Mouse (Mus musculus): ENCODE results near the gene 4930438A08Rik. TPM values are rescaled to one million over a fixed set of nuclear protein-coding genes. Genes with fewer than 3 reads are reported as not detected.

Gene 4930438A08Rik
- polyA plus RNA-seq, 1 experiment from 2014 or later: 0.26 TPM

GRCm38 (mm10) chr11:58238840-58239791, 35.5 kb upstream of the 4930438A08Rik start:
- ATAC-seq (ENCODE audit: insufficient read depth, low FRiP score): peak; percentile 94
- H3K27me3 ChIP-seq (ENCODE audit: control insufficient read depth, insufficient read depth, low read length): no peaks in the 10 kb centered on the region
- peak overlapping the region; percentile 58 for H3K9ac ChIP-seq (ENCODE audit: low read length)
- no peaks in the 10 kb centered on the region for H3K9me3 ChIP-seq (replicated peaks; ENCODE audit: control insufficient read depth, low read length)
- H3K36me3 ChIP-seq (ENCODE audit: control insufficient read depth, insufficient read depth, low read length): no peaks in the 10 kb centered on the region
- peak overlapping the region; percentile 84 for H3K4me2 ChIP-seq (ENCODE audit: low read depth, low read length)
- peaks cover 4% of the 10 kb centered on the region; the same call in 1 of the 2 replicates for H3K4me1 ChIP-seq (ENCODE audit: control insufficient read depth, insufficient read depth, low read length)
- H3K27ac ChIP-seq (ENCODE audit: low read length): no peak overlapping the region
- H3K4me3 ChIP-seq (replicated peaks; ENCODE audit: low read length): peak overlapping the region; percentile 48
- 3% methylated on average over 37 of the region's 37 CpGs for WGBS

GRCm38 (mm10) chr11:58247294-58247693, 27.3 kb upstream of the 4930438A08Rik start:
- ATAC-seq (ENCODE audit: insufficient read depth, low FRiP score): no peak
- H3K4me1 ChIP-seq (ENCODE audit: control insufficient read depth, insufficient read depth, low read length): no peaks in the 10 kb centered on the region
- WGBS: 40% methylated on average over 4 of the region's 4 CpGs
- no peak overlapping the region for H3K4me3 ChIP-seq (replicated peaks; ENCODE audit: low read length)
- no peaks in the 10 kb centered on the region for H3K27me3 ChIP-seq (ENCODE audit: control insufficient read depth, insufficient read depth, low read length)
- no peak overlapping the region for H3K9ac ChIP-seq (ENCODE audit: low read length)
- H3K36me3 ChIP-seq (ENCODE audit: control insufficient read depth, insufficient read depth, low read length): no peaks in the 10 kb centered on the region
- no peak overlapping the region for H3K27ac ChIP-seq (ENCODE audit: low read length)
- no peaks in the 10 kb centered on the region for H3K9me3 ChIP-seq (replicated peaks; ENCODE audit: control insufficient read depth, low read length)
- H3K4me2 ChIP-seq (ENCODE audit: low read depth, low read length): no peak overlapping the region

DNA sequence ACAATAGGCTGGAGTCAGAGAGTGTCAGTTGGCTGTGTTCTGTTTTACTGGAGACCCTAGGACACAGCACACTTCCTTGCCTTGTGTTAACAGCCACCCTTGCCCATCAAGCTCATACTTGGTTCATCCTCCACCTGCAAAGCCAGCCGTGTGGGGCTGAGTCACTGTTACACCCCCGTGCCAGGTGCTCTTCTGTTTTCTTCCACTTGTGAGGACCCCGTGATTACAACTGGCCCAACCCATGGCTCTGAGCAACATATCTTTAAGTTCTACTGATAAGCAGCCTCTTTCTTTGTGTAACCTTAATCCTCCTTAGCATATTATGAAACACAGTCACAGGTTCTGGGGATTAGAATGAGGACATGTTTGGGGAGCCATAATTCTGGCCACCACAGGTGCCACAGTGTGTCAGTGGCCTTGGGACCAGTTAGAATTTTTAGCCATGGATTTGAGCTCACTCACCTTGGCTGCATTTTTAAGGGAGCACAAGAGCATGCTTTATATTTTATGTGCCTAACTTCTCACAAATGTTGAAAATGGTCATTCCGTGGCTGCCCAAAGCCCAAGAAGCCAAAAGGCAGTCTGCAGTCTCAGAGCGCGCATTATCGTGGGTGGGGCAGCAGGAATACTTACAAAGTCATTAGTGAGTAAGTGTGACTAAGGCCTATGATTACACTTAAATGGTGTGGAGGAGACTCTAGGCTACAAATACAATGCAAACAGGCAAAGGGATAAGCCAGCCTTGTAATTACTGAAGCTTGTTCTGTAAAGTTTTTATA, 25.2 kb upstream of the 4930438A08Rik start:
- 61% methylated on average over 7 of the region's 7 CpGs for WGBS
- H3K4me3 ChIP-seq (replicated peaks; ENCODE audit: low read length): no peak overlapping the region
- no peak for ATAC-seq (ENCODE audit: insufficient read depth, low FRiP score)
- no peak overlapping the region for H3K27ac ChIP-seq (ENCODE audit: low read length)
- H3K9me3 ChIP-seq (replicated peaks; ENCODE audit: control insufficient read depth, low read length): no peaks in the 10 kb centered on the region
- no peaks in the 10 kb centered on the region for H3K36me3 ChIP-seq (ENCODE audit: control insufficient read depth, insufficient read depth, low read length)
- no peak overlapping the region for H3K4me2 ChIP-seq (ENCODE audit: low read depth, low read length)
- H3K4me1 ChIP-seq (ENCODE audit: control insufficient read depth, insufficient read depth, low read length): no peaks in the 10 kb centered on the region
- no peak overlapping the region for H3K9ac ChIP-seq (ENCODE audit: low read length)
- no peaks in the 10 kb centered on the region for H3K27me3 ChIP-seq (ENCODE audit: control insufficient read depth, insufficient read depth, low read length)

- WGBS: 47% methylated on average over 5 of the region's 5 CpGs
- no peak for ATAC-seq (ENCODE audit: insufficient read depth, low FRiP score)
- no peaks in the 10 kb centered on the region for H3K36me3 ChIP-seq (ENCODE audit: control insufficient read depth, insufficient read depth, low read length)
- H3K4me2 ChIP-seq (ENCODE audit: low read depth, low read length): no peak overlapping the region
- H3K9ac ChIP-seq (ENCODE audit: low read length): no peak overlapping the region
- no peak overlapping the region for H3K4me3 ChIP-seq (replicated peaks; ENCODE audit: low read length)
- no peaks in the 10 kb centered on the region for H3K9me3 ChIP-seq (replicated peaks; ENCODE audit: control insufficient read depth, low read length)
- H3K27me3 ChIP-seq (ENCODE audit: control insufficient read depth, insufficient read depth, low read length): no peaks in the 10 kb centered on the region
- H3K4me1 ChIP-seq (ENCODE audit: control insufficient read depth, insufficient read depth, low read length): no peaks in the 10 kb centered on the region
- no peak overlapping the region for H3K27ac ChIP-seq (ENCODE audit: low read length)
Measured at GRCm38 (mm10) chr11:58250550-58250949, 24.0 kb upstream of the 4930438A08Rik start.

DNA sequence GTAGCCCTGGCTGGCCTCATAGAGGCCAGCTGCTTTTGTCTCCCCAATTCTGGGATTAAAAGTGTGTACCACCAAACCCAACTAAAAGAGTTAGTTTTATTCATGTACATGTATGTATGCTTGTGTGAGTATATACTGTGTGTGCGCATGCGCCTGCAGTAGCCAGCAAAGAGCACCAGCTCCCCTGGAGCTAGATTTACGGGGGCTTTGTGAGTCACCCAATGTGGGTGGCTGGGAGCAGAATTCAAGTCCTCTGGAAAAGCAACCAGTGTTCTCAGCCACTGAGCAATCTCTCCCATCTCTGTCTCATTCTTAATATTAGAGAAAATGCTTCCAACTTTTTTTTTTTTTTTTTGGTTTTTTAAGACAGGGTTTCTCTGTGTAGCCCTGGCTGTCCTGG, 20.2 kb upstream of the 4930438A08Rik start:
- Histone ChIP-seq H3K4me1 (ENCODE audit: control insufficient read depth, insufficient read depth, low read length) (no peaks in the 10 kb centered on the region), H3K9ac (ENCODE audit: low read length) (no peak overlapping the region), H3K4me2 (ENCODE audit: low read depth, low read length) (no peak overlapping the region), H3K36me3 (ENCODE audit: control insufficient read depth, insufficient read depth, low read length) (no peaks in the 10 kb centered on the region), H3K27ac (ENCODE audit: low read length) (no peak overlapping the region), H3K9me3 (replicated peaks; ENCODE audit: control insufficient read depth, low read length) (no peaks in the 10 kb centered on the region), H3K4me3 (replicated peaks; ENCODE audit: low read length) (no peak overlapping the region), H3K27me3 (ENCODE audit: control insufficient read depth, insufficient read depth, low read length) (no peaks in the 10 kb centered on the region)
- WGBS: 96% methylated on average over 3 of the region's 3 CpGs
- no peak for ATAC-seq (ENCODE audit: insufficient read depth, low FRiP score)

GRCm38 (mm10) chr11:58257816-58258215, 16.8 kb upstream of the 4930438A08Rik start:
- no peaks in the 10 kb centered on the region for H3K36me3 ChIP-seq (ENCODE audit: control insufficient read depth, insufficient read depth, low read length)
- H3K9me3 ChIP-seq (replicated peaks; ENCODE audit: control insufficient read depth, low read length): no peaks in the 10 kb centered on the region
- H3K4me1 ChIP-seq (ENCODE audit: control insufficient read depth, insufficient read depth, low read length): no peaks in the 10 kb centered on the region
- H3K4me3 ChIP-seq (replicated peaks; ENCODE audit: low read length): no peak overlapping the region
- H3K4me2 ChIP-seq (ENCODE audit: low read depth, low read length): no peak overlapping the region
- no peak overlapping the region for H3K9ac ChIP-seq (ENCODE audit: low read length)
- H3K27ac ChIP-seq (ENCODE audit: low read length): no peak overlapping the region
- H3K27me3 ChIP-seq (ENCODE audit: control insufficient read depth, insufficient read depth, low read length): no peaks in the 10 kb centered on the region
- 83% methylated on average over 5 of the region's 5 CpGs for WGBS
- ATAC-seq (ENCODE audit: insufficient read depth, low FRiP score): no peak

- Histone ChIP-seq H3K9ac (ENCODE audit: low read length) (no peak overlapping the region), H3K4me3 (replicated peaks; ENCODE audit: low read length) (no peak overlapping the region), H3K27me3 (ENCODE audit: control insufficient read depth, insufficient read depth, low read length) (no peaks in the 10 kb centered on the region), H3K4me1 (ENCODE audit: control insufficient read depth, insufficient read depth, low read length) (no peaks in the 10 kb centered on the region), H3K4me2 (ENCODE audit: low read depth, low read length) (no peak overlapping the region), H3K36me3 (ENCODE audit: control insufficient read depth, insufficient read depth, low read length) (no peaks in the 10 kb centered on the region), H3K27ac (ENCODE audit: low read length) (no peak overlapping the region), H3K9me3 (replicated peaks; ENCODE audit: control insufficient read depth, low read length) (no peaks in the 10 kb centered on the region)
- WGBS: 88% methylated on average over 4 of the region's 4 CpGs
- no peak for ATAC-seq (ENCODE audit: insufficient read depth, low FRiP score)
Measured at GRCm38 (mm10) chr11:58260156-58260555, 14.4 kb upstream of the 4930438A08Rik start.

DNA sequence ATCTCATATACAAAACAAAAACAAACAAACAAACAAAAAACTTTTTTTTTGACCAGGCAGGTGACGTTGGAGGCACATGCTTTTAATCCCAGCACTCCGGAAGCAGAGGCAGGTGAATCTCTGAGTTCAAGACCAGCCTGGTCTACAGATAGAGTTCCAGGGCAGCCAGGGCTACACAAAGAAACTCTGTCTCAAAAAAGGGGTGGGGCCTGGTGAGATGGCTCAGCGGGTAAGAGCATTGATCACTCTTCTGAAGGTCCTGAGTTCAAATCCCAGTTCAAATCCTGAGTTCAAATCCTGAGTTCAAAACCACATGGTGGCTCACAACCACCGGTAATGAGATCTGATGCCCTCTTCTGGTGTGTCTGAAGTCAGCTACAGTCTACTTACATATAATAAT, 12.8 kb upstream of the 4930438A08Rik start:
- WGBS: 81% methylated on average over 4 of the region's 4 CpGs
- Histone ChIP-seq H3K4me2 (ENCODE audit: low read depth, low read length) (no peak overlapping the region), H3K36me3 (ENCODE audit: control insufficient read depth, insufficient read depth, low read length) (no peaks in the 10 kb centered on the region), H3K4me1 (ENCODE audit: control insufficient read depth, insufficient read depth, low read length) (no peaks in the 10 kb centered on the region), H3K27me3 (ENCODE audit: control insufficient read depth, insufficient read depth, low read length) (no peaks in the 10 kb centered on the region), H3K9ac (ENCODE audit: low read length) (no peak overlapping the region), H3K4me3 (replicated peaks; ENCODE audit: low read length) (no peak overlapping the region), H3K27ac (ENCODE audit: low read length) (no peak overlapping the region), H3K9me3 (replicated peaks; ENCODE audit: control insufficient read depth, low read length) (no peaks in the 10 kb centered on the region)
- ATAC-seq (ENCODE audit: insufficient read depth, low FRiP score): no peak

DNA sequence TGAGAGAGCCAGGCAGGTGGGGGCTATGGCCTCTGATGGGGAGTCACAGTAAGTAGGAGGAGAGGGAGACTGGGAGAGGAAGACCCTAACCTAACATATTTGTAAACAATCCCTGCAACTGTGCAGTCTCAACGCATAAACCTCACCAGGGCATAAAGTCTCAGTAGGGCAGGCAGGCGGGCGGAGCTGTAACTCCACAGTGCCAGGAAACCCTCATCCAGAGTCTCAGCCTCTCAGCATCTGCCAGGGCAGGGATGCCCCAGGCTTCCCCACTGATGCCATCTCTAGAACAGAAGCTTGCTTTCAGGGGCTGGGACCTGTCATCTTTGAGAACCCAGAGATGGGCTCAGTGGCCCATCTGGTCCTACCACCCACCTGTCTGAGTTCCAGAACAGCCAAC, 12.3 kb upstream of the 4930438A08Rik start:
- Histone ChIP-seq H3K4me1 (ENCODE audit: control insufficient read depth, insufficient read depth, low read length) (no peaks in the 10 kb centered on the region), H3K27ac (ENCODE audit: low read length) (no peak overlapping the region), H3K9ac (ENCODE audit: low read length) (no peak overlapping the region), H3K9me3 (replicated peaks; ENCODE audit: control insufficient read depth, low read length) (no peaks in the 10 kb centered on the region), H3K4me2 (ENCODE audit: low read depth, low read length) (no peak overlapping the region), H3K4me3 (replicated peaks; ENCODE audit: low read length) (no peak overlapping the region), H3K27me3 (ENCODE audit: control insufficient read depth, insufficient read depth, low read length) (no peaks in the 10 kb centered on the region), H3K36me3 (ENCODE audit: control insufficient read depth, insufficient read depth, low read length) (no peaks in the 10 kb centered on the region)
- ATAC-seq (ENCODE audit: insufficient read depth, low FRiP score): no peak
- 74% methylated on average over 3 of the region's 3 CpGs for WGBS
